ENCODE assay signal across 28 mouse cellular contexts in genomic region chr15:27550358-27550992, GRCm38 (mm10).
DNase-seq lines count a peak whose midpoint lies in the region; ATAC-seq and TF ChIP-seq lines count a peak whose summit lies in the region.
"Had no signal": no experiment of that assay in that cellular context is flagged by ENCODE, and none has a peak within 500 bp of the region (broad histone marks: within the 10 kb centered on the region; RNA-seq: fewer than 3 reads in every experiment).

No protein-coding gene starts in this region.

- TF ChIP-seq CTCF in layer of hippocampus, adult 2 months (conservative IDR thresholded peaks at IDR 0.05) = no peak

- H3K9ac ChIP-seq in midbrain, embryonic 15.5 days = no peak overlapping the region
- H3K9ac ChIP-seq: embryonic facial prominence, embryonic 13.5 days; heart, embryonic 12.5 days; kidney, embryonic 15.5 days; limb, embryonic 15.5 days had no signal

- no peaks in the 10 kb centered on the region for H3K36me3 ChIP-seq in midbrain, embryonic 10.5 days
- H3K36me3 ChIP-seq in midbrain, embryonic 15.5 days (replicated peaks) = no peaks in the 10 kb centered on the region
- H3K36me3 ChIP-seq: embryonic facial prominence, embryonic 13.5 days; forebrain, embryonic 10.5 days; heart, embryonic 12.5 days; hindbrain, embryonic 10.5 days; kidney, embryonic 15.5 days; limb, embryonic 10.5 days; limb, embryonic 15.5 days had no signal

- ATAC-seq in midbrain, embryonic 15.5 days (replicated peaks) = no peak
- ATAC-seq: hindbrain, embryonic 16.5 days had no signal

- H3K27ac ChIP-seq in layer of hippocampus, adult 2 months = peak overlapping the region; percentile 5
- H3K27ac ChIP-seq in midbrain, embryonic 10.5 days (replicated peaks) = 0 out of 2 replicates have a peak overlapping the region, but pooled peaks have one; percentile 20
- no peak overlapping the region for H3K27ac ChIP-seq in midbrain, embryonic 15.5 days
- H3K27ac ChIP-seq: embryonic facial prominence, embryonic 13.5 days; forebrain, embryonic 10.5 days; hindbrain, embryonic 10.5 days; kidney, embryonic 15.5 days; limb, embryonic 10.5 days; limb, embryonic 15.5 days; macrophage had no signal

- peak; percentile 16 for DNase-seq in embryo, embryonic 11 days
- DNase-seq in embryo, embryonic 9.5 days (ENCODE audit: extremely low spot score) = no peak
- no peak for DNase-seq in layer of hippocampus, adult 2 months (ENCODE audit: low spot score in 2 of 2)
- no peak for DNase-seq in layer of hippocampus, adult 11-12 months (ENCODE audit: low spot score)
- DNase-seq in midbrain, embryonic 10.5 days (ENCODE audit: low spot score) = no peak
- no peak for DNase-seq in testis, postnatal 10 days (ENCODE audit: low spot score)
- DNase-seq: adrenal gland, postnatal 14 days; cerebellum, adult 18-20 months; gastrocnemius, postnatal 25 days; heart, adult 11 months; heart, postnatal 10 days; kidney, adult 18-20 months; kidney, postnatal 25 days; lung, adult 2 months; right cerebral cortex, adult 18-20 months; spleen, adult 18-20 months; thymus, adult 2 months; thymus, postnatal 36 days had no signal

- H3K4me1 ChIP-seq in midbrain, embryonic 10.5 days = peaks cover 25% of the 10 kb centered on the region
- H3K4me1 ChIP-seq in midbrain, embryonic 15.5 days = no peaks in the 10 kb centered on the region
- H3K4me1 ChIP-seq: embryonic facial prominence, embryonic 13.5 days; kidney, embryonic 15.5 days; limb, embryonic 15.5 days had no signal

- no peaks in the 10 kb centered on the region for H3K9me3 ChIP-seq in midbrain, embryonic 10.5 days (replicated peaks)
- H3K9me3 ChIP-seq in midbrain, embryonic 15.5 days = no peaks in the 10 kb centered on the region
- H3K9me3 ChIP-seq: embryonic facial prominence, embryonic 13.5 days; forebrain, embryonic 10.5 days; heart, embryonic 12.5 days; hindbrain, embryonic 10.5 days; kidney, embryonic 15.5 days; limb, embryonic 10.5 days; limb, embryonic 15.5 days had no signal

- 65% methylated on average over 9 of the region's 9 CpGs for WGBS in midbrain, embryonic 10.5 days
- 67% methylated on average over 9 of the region's 9 CpGs for WGBS in midbrain, embryonic 15.5 days

- H3K4me2 ChIP-seq in midbrain, embryonic 15.5 days = no peak overlapping the region
- H3K4me2 ChIP-seq: embryonic facial prominence, embryonic 13.5 days; heart, embryonic 12.5 days; kidney, embryonic 15.5 days; limb, embryonic 15.5 days had no signal

- no peak overlapping the region for H3K4me3 ChIP-seq in layer of hippocampus, adult 2 months
- no peak overlapping the region for H3K4me3 ChIP-seq in midbrain, embryonic 10.5 days
- H3K4me3 ChIP-seq in midbrain, embryonic 15.5 days = no peak overlapping the region
- H3K4me3 ChIP-seq: embryonic facial prominence, embryonic 13.5 days; forebrain, embryonic 10.5 days; heart, embryonic 12.5 days; hindbrain, embryonic 10.5 days; kidney, embryonic 15.5 days; limb, embryonic 10.5 days; limb, embryonic 15.5 days had no signal

- H3K27me3 ChIP-seq in midbrain, embryonic 10.5 days (ENCODE audit: low read depth, poor library complexity, severe bottlenecking) = peaks cover 42% of the 10 kb centered on the region
- H3K27me3 ChIP-seq in midbrain, embryonic 15.5 days (replicated peaks) = no peaks in the 10 kb centered on the region
- H3K27me3 ChIP-seq: embryonic facial prominence, embryonic 13.5 days; heart, embryonic 12.5 days; kidney, embryonic 15.5 days; limb, embryonic 15.5 days had no signal
